Mouse (Mus musculus): ENCODE measurements at regions not wholly inside any gene's neighbourhood (a gene's known extent, or its start where the extent isn't known, plus 50 kb on each side); places are given as distances from the start of the nearest gene placed in this dataset.

- TF ChIP-seq USF1 (IDR thresholded peaks at IDR 0.05; ENCODE audit: low read depth), result no peak
- TF ChIP-seq CTCF (IDR thresholded peaks at IDR 0.05; ENCODE audit: control insufficient read depth, insufficient read depth, insufficient read length), result no peak
- no peak for TF ChIP-seq MYOD1 (IDR thresholded peaks at IDR 0.05; ENCODE audit: control insufficient read depth, insufficient read length, low read depth)
- no peak for TF ChIP-seq MAX (IDR thresholded peaks at IDR 0.05)
Observed at GRCm38 (mm10) chr3:40094701-40095100, 436.4 kb upstream of the Intu start.

Measured in C2C12 (cell line).